Mouse (Mus musculus): ENCODE results near the gene Serpinb6a.
"Not testable (repeated sequence)": the region's sequence is repeated elsewhere in the genome, so short reads cannot be mapped to it uniquely, and the experiment has no call there.

Serpinb6a gene

GRCm38 (mm10) chr13:33989625-33990024 lies 13.0 kb downstream of the Serpinb6a start:
- no peak for DNase-seq (ENCODE audit: low spot score)

- no peak for DNase-seq (ENCODE audit: low spot score)
Measured at GRCm38 (mm10) chr13:33966574-33966973, 36.0 kb downstream of the Serpinb6a start.

GRCm38 (mm10) chr13:33966025-33966412 lies 36.6 kb downstream of the Serpinb6a start:
- DNase-seq (ENCODE audit: low spot score), result no peak

GRCm38 (mm10) chr13:33965056-33966024 lies 37.3 kb downstream of the Serpinb6a start:
- no peak for DNase-seq (ENCODE audit: low spot score)

- peak; percentile 6 for DNase-seq (ENCODE audit: low spot score)
Measured at GRCm38 (mm10) chr13:33964206-33965046, 38.2 kb downstream of the Serpinb6a start, which contains the start of gene Nqo2. Gene Nqo2 (plus strand): TSS chr13:33964687.

GRCm38 (mm10) chr13:33959771-33960170 lies 42.8 kb downstream of the Serpinb6a start:
- no peak for DNase-seq (ENCODE audit: low spot score)

GRCm38 (mm10) chr13:33956571-33957421 lies 45.8 kb downstream of the Serpinb6a start:
- peak; percentile 23 for DNase-seq (ENCODE audit: low spot score)

- DNase-seq (ENCODE audit: low spot score), result no peak
Measured at GRCm38 (mm10) chr13:33952947-33953346, 49.6 kb downstream of the Serpinb6a start.

GRCm38 (mm10) chr13:33952075-33952449 lies 50.5 kb downstream of the Serpinb6a start:
- no peak for DNase-seq (ENCODE audit: low spot score)

- DNase-seq (ENCODE audit: low spot score), result no peak
Measured at GRCm38 (mm10) chr13:33951308-33952074, 51.1 kb downstream of the Serpinb6a start.

- DNase-seq (ENCODE audit: low spot score), result no peak
Measured at GRCm38 (mm10) chr13:33942212-33942779, 60.3 kb downstream of the Serpinb6a start.

GRCm38 (mm10) chr13:33941288-33941808 lies 61.2 kb downstream of the Serpinb6a start:
- no peak for DNase-seq (ENCODE audit: low spot score)

GRCm38 (mm10) chr13:33937587-33937986 lies 65.0 kb downstream of the Serpinb6a start:
- not testable (repeated sequence) for DNase-seq (ENCODE audit: low spot score)

GRCm38 (mm10) chr13:33937151-33937550 lies 65.4 kb downstream of the Serpinb6a start:
- no peak for DNase-seq (ENCODE audit: low spot score)

GRCm38 (mm10) chr13:33935465-33936181 lies 67.0 kb downstream of the Serpinb6a start:
- no peak for DNase-seq (ENCODE audit: low spot score)

GRCm38 (mm10) chr13:33934743-33935142 lies 67.9 kb downstream of the Serpinb6a start:
- DNase-seq (ENCODE audit: low spot score), result no peak

GRCm38 (mm10) chr13:33930912-33931311 lies 71.7 kb downstream of the Serpinb6a start:
- DNase-seq (ENCODE audit: low spot score), result no peak

GRCm38 (mm10) chr13:33930281-33930680 lies 72.3 kb downstream of the Serpinb6a start:
- DNase-seq (ENCODE audit: low spot score), result no peak

- no peak for DNase-seq (ENCODE audit: low spot score)
Measured at GRCm38 (mm10) chr13:33921699-33922098, 80.9 kb downstream of the Serpinb6a start.

GRCm38 (mm10) chr13:33921041-33921440 lies 81.6 kb downstream of the Serpinb6a start:
- DNase-seq (ENCODE audit: low spot score), result no peak

All from T-cell, adult 2 months (primary cell).